Mouse (Mus musculus) naive thymus-derived CD4-positive, alpha-beta T cell, adult 2 months (primary cell): ENCODE measurements at regions not wholly inside any gene's neighbourhood (a gene's known extent, or its start where the extent isn't known, plus 50 kb on each side); places are given as distances from the start of the nearest gene placed in this dataset.

Experiments
- DNase-seq: peaks from one replicate; pipeline ENCODE4 v3.0.0-alpha.2; 2011; ENCODE audit warnings: low read depth

- DNase-seq: no peak
These were observed 99.4 kb upstream of the Gpr12 start for GRCm38 (mm10) chr5:146684429-146684828.

- no peak for DNase-seq
These were observed 98.5 kb upstream of the Gpr12 start for GRCm38 (mm10) chr5:146683554-146683953.

GRCm38 (mm10) chr5:146682893-146683292 is 97.9 kb upstream of the Gpr12 start:
- DNase-seq: no peak

DNA sequence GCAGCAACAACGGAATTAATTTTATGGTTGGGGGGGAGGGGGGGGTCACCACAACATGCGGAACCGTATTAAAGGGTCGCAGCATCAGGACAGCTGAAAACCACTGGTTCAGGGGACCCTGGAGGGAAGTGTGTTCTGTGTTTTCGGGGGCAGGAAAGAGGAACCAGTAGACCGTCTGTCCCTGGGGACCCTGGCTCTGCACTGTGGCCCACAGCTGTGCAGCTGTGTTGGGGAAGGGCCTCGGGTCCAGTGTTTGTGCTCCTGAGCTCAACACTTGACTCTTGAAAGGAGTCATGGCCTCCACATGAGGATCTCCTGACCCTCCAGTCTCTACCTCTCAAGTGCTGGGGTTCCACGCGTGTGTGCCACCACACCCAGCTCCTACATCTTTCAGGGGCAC is 96.5 kb upstream of the Gpr12 start:
- DNase-seq: no peak

- DNase-seq: no peak
These were observed 94.2 kb upstream of the Gpr12 start for GRCm38 (mm10) chr5:146679198-146679681.

DNA sequence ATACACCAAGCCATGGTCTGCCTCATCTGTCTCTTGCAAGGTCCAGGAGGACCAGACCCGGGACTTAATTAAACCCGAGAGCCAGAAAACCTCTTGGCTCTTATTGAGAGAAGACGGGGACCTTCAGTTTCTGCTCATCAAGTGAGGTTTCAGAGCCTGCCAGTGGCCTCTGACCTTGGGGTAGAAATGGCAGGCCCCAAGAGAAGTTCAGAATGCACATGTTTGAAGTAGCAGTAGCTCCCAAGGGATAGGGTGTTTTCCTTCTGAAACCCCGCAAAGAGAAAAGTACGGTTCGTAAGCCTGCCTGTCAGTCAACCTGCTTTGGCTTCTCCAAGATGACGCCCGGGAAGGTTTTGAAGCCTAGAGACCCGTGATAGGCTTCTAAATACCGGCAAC is 93.7 kb upstream of the Gpr12 start:
- DNase-seq: no peak

DNA sequence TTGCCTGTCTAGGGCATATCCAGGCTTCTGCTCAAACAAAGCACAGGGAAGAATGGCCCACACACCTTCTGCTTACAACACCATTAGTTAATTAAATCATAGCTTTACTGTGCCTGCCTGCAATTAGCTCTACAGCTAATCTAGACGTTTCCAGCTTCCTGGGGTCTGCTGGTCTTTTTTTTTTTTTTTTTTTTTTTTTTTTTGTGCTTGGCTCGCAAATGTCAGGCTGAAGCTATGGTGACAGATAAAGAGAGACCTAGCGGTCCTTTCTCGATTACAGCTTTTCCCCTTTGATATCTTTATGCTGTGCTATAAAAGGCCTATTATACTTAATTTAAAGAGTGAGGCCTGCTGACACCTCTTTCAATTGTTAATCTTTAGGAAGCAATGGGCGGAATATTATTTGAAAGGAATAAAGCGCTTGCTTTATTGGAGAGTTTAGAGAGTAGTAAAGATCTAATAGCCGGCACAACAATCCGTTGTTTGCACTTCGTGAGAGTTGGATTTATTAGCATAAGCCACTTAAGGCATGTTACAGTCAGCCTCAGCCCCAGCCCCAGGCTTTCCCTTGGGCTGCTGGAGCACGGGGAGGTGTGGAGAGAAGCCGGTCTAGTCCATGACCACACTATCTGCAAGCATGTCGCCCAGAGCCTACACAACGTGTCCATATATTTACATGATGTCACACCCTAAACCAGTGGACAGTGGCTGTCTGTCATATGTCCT is 93.2 kb upstream of the Gpr12 start:
- DNase-seq: no peak

DNA sequence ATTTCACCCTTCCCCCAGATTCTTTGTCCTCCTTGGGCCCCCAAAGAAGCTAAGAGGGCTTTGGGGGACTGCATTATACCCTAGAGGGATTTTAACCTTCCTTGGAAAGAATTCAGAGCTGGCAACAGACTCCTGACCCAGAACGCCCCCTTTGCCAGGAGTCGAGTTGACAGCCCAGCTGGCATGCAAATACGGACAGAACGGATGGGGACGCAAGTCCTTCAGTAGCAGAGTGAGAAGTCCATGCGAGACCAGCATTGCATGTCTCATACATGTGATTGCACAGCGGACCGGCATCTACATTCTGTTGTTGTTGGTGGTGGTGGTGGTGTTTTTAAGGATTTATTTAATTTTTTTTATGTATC is 92.1 kb upstream of the Gpr12 start:
- DNase-seq: no peak

DNA sequence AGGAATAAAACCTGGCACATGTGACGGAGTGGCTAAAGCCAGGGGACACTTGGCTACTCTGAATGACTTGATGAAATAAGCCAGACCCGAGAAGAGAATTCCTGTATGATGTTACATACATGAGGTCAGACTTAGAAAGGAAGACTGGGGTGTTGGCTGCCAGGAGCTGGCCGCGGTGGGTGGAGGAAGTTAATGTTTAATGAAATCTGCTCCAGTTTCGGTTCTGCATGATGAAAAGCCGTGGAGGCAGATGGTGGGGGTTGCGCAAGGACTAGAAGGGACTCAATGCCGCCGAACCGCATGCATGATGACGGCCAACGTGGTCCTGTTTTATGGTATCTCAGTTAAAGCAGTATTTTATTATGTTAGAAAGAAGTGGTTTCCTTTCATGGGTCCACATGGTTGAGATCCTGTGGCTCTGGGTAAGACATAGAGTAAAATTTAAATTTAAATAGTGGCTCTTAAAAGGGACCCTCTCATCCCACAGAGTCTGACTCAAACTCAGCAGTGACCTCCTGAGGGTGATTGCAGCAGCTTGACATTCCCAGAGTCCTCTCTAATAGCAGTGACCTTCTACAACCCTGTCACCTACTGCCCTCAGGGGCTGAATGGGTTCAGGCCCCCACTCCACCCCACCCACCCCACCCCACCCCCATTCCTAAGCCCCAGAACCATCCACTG is 91.6 kb upstream of the Gpr12 start:
- DNase-seq: no peak

GRCm38 (mm10) chr5:146675887-146676277 is 90.8 kb upstream of the Gpr12 start:
- DNase-seq: no peak

- DNase-seq: peak; percentile 81
These were observed 90.2 kb upstream of the Gpr12 start for GRCm38 (mm10) chr5:146675006-146675886.

- no peak for DNase-seq
These were observed 76.7 kb upstream of the Gpr12 start for GRCm38 (mm10) chr5:146661751-146662150.

GRCm38 (mm10) chr5:146657228-146657627 is 72.2 kb upstream of the Gpr12 start:
- no peak for DNase-seq

DNA sequence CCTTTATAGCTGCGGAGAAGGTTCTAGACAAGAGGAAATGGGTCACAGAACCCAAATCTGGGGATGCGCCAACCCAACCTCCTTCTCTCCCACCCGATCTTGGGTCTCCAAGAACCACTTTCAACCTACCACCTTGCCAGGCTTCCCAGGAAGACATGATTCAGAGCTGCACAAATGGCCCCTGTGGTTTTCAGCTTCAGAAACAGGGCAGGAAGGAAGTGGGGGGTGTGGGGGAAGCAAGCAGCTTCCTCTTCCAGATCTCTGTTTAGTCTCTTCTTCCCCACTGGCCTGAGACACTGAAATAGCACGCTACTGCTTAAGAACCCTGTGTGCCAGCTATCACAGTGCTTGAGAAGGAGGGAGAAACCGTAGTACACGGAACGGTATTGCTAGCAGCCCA is 70.4 kb upstream of the Gpr12 start:
- DNase-seq: peak; percentile 64

- no peak for DNase-seq
These were observed 68.8 kb upstream of the Gpr12 start for GRCm38 (mm10) chr5:146653686-146654450.

GRCm38 (mm10) chr5:146652874-146653273 is 67.8 kb upstream of the Gpr12 start:
- no peak for DNase-seq

DNA sequence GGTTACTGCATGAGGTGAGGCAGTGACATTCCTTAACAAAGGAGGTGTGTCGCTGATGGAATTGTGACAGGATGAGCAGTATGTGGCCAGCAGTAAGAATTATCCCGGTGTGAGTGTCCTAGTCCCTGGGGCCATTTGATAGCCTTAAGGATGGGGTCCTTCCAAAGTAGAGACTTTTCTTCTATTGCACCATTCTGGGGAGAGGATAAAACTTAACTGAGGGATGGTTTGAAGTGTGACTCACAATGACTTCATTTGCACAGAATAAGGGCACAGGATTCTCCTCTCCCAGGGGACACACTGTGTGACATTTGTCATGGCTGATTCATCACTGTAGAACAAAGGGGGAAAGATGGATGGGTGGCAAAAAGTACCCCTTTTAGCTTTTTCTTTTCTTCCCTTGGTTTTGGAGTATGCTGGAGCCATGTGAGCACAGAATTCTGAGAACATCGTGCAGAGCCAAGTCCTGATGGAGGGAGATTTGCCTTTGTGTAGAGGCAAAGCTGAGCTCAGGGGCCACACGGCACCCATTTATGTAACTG is 63.6 kb upstream of the Gpr12 start:
- no peak for DNase-seq

DNA sequence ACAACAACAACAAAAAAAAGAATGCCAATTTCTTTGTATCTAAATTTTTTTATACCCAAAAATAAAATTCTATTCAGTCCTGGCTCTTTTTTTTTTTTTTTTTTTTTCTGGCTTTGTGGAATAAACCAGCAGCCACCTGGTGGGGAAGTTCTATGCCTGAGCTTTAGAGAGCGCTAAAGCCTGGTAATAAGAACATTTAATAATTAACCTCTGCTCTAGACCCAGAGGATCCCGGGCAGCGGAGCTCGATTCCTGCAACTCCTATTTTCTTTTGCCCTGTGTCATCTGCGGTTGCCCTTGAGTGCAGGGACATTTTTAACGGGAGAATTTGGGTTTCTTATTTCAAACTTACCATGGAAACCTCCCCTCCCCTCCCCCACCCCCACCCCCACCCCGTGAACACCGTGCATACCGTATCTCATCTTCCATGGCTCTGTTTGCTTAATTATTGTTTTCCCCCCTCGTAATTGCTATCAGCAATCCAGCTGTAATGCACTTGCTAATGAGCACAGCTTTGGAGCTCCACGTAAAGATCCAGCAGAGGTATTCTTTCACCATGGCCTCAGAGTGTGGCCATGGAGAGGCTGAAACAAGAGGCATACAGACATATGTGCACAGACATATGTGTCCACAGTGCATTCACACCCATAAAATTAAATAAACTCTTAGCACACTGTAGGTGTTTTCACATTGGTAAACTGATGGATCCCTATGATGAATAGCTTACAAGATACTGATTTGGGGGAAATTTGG is 62.8 kb upstream of the Gpr12 start:
- no peak for DNase-seq

GRCm38 (mm10) chr5:146644499-146644898 is 59.5 kb upstream of the Gpr12 start:
- DNase-seq: peak; percentile 41

- DNase-seq: no peak
These were observed 56.9 kb upstream of the Gpr12 start for GRCm38 (mm10) chr5:146641931-146642330.

DNA sequence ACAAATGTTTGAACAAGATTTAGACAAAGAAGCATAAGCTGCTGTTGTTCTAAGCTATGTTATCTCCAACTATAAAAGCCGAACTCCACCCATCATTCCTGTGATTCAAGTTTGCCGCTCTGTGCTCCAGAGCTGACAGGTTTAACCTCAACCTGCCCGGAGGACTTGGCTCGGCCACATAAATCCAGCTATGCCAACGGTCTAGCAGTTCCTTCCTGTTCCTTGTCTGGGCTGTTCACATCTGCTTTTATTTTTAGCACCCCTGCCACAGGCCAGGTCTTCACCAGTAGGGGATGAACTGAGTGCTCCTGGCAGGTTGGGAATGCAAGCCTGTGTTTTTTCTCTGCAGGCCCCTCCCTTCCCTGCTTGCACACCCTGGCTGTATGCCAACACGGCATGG is 51.8 kb upstream of the Gpr12 start:
- no peak for DNase-seq
